Mouse (Mus musculus): ENCODE measurements around the gene Tsfm. TPM values are rescaled to one million over a fixed set of nuclear protein-coding genes. Genes with fewer than 3 reads are reported as not detected.
"Not testable (repeated sequence)": the region's sequence is repeated elsewhere in the genome, so short reads cannot be mapped to it uniquely, and the experiment has no call there.

Tsfm gene
- 10 to 100 TPM; 56.1 to 62.2 TPM for total RNA-seq (2021)

- peak; percentile 95 to 97 for DNase-seq
- intact Hi-C loops (cut with DNase I): loop anchor here (1.0 to 2.0 kb wide), 2 partner anchors 40 to 111 kb away; no protein-coding TSS in a partner anchor
These were observed at the start of gene Tsfm for GRCm38 (mm10) chr10:127030336-127031296. Tsfm (minus strand) TSS chr10:127030840.

GRCm38 (mm10) chr10:127079665-127080391 lies 49.2 kb upstream of the Tsfm start:
- intact Hi-C loops (cut with DNase I): no loop called here
- DNase-seq: no peak

- peak in 1 of 2 experiments; percentile 62 for DNase-seq
- intact Hi-C loops (cut with DNase I): no loop called here
These were observed 48.3 kb upstream of the Tsfm start for GRCm38 (mm10) chr10:127078677-127079575.

- intact Hi-C loops (cut with DNase I): no loop called here
- no peak for DNase-seq
These were observed 47.5 kb upstream of the Tsfm start for GRCm38 (mm10) chr10:127078001-127078676.

GRCm38 (mm10) chr10:127077515-127077914 lies 46.9 kb upstream of the Tsfm start:
- DNase-seq: no peak
- intact Hi-C loops (cut with DNase I): no loop called here

- intact Hi-C loops (cut with DNase I): no loop called here
- DNase-seq: no peak
These were observed 45.4 kb upstream of the Tsfm start for GRCm38 (mm10) chr10:127076082-127076481.

- intact Hi-C loops (cut with DNase I): no loop called here
- DNase-seq: no peak
These were observed 45.0 kb upstream of the Tsfm start for GRCm38 (mm10) chr10:127075651-127076050.

GRCm38 (mm10) chr10:127075080-127075479 lies 44.4 kb upstream of the Tsfm start, which contains the start of gene Agap2:
Agap2 (plus strand) TSS chr10:127075284.
- no peak for DNase-seq
- intact Hi-C loops (cut with DNase I): no loop called here

- intact Hi-C loops (cut with DNase I): no loop called here
- no peak for DNase-seq
These were observed 43.3 kb upstream of the Tsfm start for GRCm38 (mm10) chr10:127073981-127074380.

GRCm38 (mm10) chr10:127072969-127073368 lies 42.3 kb upstream of the Tsfm start:
- DNase-seq; intact Hi-C loops (cut with DNase I): not testable (repeated sequence)

- intact Hi-C loops (cut with DNase I); DNase-seq: not testable (repeated sequence)
These were observed 41.6 kb upstream of the Tsfm start for GRCm38 (mm10) chr10:127072270-127072669.

- intact Hi-C loops (cut with DNase I): no loop called here
- DNase-seq: no peak
These were observed 40.6 kb upstream of the Tsfm start for GRCm38 (mm10) chr10:127071203-127071602.

- peak; percentile 81 to 85 for DNase-seq
- intact Hi-C loops (cut with DNase I): no loop called here
These were observed 39.8 kb upstream of the Tsfm start, which contains the start of gene Tspan31 for GRCm38 (mm10) chr10:127070190-127071121. Tspan31 (minus strand) TSS chr10:127070264.

- intact Hi-C loops (cut with DNase I): no loop called here
- DNase-seq: no peak
These were observed 38.9 kb upstream of the Tsfm start for GRCm38 (mm10) chr10:127069281-127070189.

- intact Hi-C loops (cut with DNase I): no loop called here
- no peak for DNase-seq
These were observed 37.9 kb upstream of the Tsfm start for GRCm38 (mm10) chr10:127068360-127069038.

- intact Hi-C loops (cut with DNase I): no loop called here
- DNase-seq: no peak
These were observed 35.9 kb upstream of the Tsfm start for GRCm38 (mm10) chr10:127066519-127067018.

GRCm38 (mm10) chr10:127065981-127066380 lies 35.3 kb upstream of the Tsfm start:
- DNase-seq: no peak
- intact Hi-C loops (cut with DNase I): no loop called here
